Mouse (Mus musculus) CH12.LX (cell line): ENCODE data around the gene Rnasek.

Source experiments
- GABPA ChIP-seq: IDR thresholded peaks from 2 replicates; pipeline ENCODE4 v1.6.1; 2012; ENCODE audit warnings: low read depth, low read length, improper control_type of control experiment, inconsistent platforms; ENCODE audit not compliant: insufficient replicate concordance
- UBTF ChIP-seq: IDR thresholded peaks from 2 replicates; pipeline ENCODE4 v1.6.1; 2012; ENCODE audit warnings: low read depth, mild to moderate bottlenecking, inconsistent platforms, low read length, improper control_type of control experiment, moderate library complexity

DNA sequence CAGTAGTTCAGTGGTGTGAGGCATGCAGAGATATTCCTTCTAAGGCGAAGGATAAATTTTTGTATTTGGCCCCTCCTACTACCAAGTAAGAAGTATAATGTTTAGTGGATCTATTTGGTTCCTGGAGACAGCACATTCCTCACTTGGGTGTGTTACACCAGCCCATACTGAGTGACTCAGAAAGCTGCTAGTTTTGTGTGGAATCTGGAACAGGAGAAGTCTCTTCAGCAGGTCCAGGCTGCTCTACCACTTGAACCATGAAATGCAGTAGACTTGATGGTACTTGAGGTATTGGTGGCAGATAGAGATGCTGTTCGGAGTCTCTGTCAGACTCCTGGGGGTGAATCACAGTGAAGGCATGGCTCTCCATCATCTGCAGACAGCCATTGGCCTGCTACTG, 29.0 kb downstream of the Rnasek start:
- no peak for TF ChIP-seq GABPA
- TF ChIP-seq UBTF, result no peak
